Mouse (Mus musculus) embryonic stem cell, embryonic (primary cell): ENCODE measurements around the gene Icam1.

ENCODE experiments used
- CTCF ChIA-PET, 4 experiments: fragments of 300-600 bp in 2 of 4; fragments of 350-600 bp in 2 of 4; sonication (Branson Sonifier 250); formaldehyde crosslinking; loops; one replicate each; lab custom pipeline; 2022; ENCODE audit warnings: inconsistent platforms in 2 of 4; lab: Charles Lee
- POLR2A ChIA-PET, 4 experiments: fragments of 300-600 bp in 2 of 4; fragments of 350-600 bp in 2 of 4; sonication (Branson Sonifier 250); formaldehyde crosslinking; loops; one replicate each; lab custom pipeline; 2022; ENCODE audit warnings: antibody characterized with exemption in 4 of 4, inconsistent platforms in 1 of 4; lab: Charles Lee

Icam1 gene

DNA sequence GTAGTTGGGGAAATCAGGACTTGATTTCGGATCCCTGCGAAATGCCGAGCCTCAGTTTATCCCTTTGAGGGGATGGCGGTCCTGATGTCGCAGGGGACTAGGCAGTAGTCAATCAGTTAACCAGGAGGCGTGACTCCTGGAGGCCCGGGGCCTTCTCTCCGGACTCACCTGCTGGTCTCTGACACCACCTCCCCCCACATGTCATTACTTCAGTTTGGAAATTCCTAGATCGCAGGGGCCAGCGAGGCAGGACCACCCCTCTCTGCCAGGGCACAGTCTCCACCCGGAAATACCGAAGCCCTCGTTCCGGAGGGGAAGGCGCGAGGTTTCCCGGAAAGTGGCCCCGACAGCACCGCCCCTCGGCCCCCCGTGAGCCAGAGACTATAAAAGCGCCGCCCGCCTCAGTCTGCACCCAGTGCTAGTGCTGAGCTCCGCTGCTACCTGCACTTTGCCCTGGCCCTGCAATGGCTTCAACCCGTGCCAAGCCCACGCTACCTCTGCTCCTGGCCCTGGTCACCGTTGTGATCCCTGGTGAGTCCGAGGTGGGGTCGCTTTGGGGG is at the start of gene Icam1:
Gene Icam1, plus strand, starts transcription at position 415 of the 560 bp plus-strand sequence.
- ChIA-PET CTCF (interaction anchor here (0.5 to 2.2 kb wide), 8 partner anchors 14 to 205 kb away, joined by 3 to 20 read pairs (median 4); partner anchors contain the start of genes Icam4 (in 2 of the 4) and Eif3g (in 1 of the 4)), POLR2A (interaction anchor here (0.6 to 7.0 kb wide), 112 partner anchors 9 to 417 kb away, joined by 3 to 264 read pairs (median 5); partner anchors contain the start of genes Eif3g (in 4 of the 4), Mrpl4 (in 4 of the 4), Icam4 (in 3 of the 4) and Icam5 (in 3 of the 4))

DNA sequence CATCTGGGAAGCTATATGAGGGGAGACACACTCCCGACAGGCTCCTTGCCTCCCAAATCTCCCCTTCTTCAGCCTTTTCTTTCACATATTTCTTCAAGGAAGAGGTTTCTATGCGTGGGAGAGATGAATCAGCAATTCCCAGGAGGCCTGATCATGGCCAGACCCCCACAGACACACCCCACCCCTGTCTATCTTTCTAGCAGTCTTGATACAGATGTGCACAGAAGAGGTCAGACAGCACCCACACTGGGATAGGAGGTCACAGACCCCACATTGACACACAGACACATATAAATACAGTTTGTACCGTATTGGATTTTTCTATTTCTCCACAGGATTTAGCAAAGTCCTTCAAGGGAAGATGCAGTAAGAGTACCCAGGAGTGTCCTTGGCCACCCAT is 49.8 kb upstream of the Icam1 start:
- POLR2A ChIA-PET = interaction anchor here in 3 of 4 experiments (0.5 to 22.4 kb wide), 15 partner anchors 9 to 126 kb away, joined by 3 to 411 read pairs (median 11); partner anchors contain the start of genes Icam1 (in 2 of the 3), S1pr2 (in 2 of the 3), Gm38431 (in 1 of the 3) and Mrpl4 (in 1 of the 3)
- CTCF ChIA-PET = interaction anchor here in 1 of 4 experiments (1.1 kb wide), 1 partner anchor 33 kb away, joined by 4 read pairs; no protein-coding TSS in a partner anchor

DNA sequence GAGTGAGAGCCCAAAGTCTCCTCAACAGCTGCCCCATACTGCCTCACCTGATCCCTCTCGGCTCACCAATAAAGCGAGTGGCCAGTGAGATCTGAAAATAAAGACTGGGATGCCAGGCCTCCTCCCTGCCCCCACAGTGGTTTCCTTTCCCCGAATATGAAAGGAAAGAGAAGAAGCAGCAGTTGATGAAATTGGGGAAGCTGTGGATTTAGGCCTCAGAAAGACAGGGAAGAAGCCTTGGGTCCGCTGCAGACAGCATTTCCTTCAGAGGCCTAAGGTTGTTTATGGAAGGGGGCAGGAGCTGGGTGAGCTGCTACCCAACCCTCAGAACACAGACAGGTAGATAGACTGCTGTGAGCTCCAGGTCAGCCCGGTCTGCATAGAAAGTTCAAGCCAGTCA is 49.0 kb upstream of the Icam1 start:
- CTCF ChIA-PET = interaction anchor here in 2 of 4 experiments (1.1 to 1.8 kb wide), 3 partner anchors 32 to 69 kb away, joined by 3 to 4 read pairs (median 4); partner anchors contain the start of gene Eif3g (in 2 of the 2)
- POLR2A ChIA-PET = interaction anchor here (0.5 to 22.4 kb wide), 24 partner anchors 8 to 809 kb away, joined by 3 to 411 read pairs (median 7); partner anchors contain the start of genes S1pr2 (in 2 of the 4), Gm38431 (in 1 of the 4), Icam1 (in 1 of the 4) and Mrpl4 (in 1 of the 4)

DNA sequence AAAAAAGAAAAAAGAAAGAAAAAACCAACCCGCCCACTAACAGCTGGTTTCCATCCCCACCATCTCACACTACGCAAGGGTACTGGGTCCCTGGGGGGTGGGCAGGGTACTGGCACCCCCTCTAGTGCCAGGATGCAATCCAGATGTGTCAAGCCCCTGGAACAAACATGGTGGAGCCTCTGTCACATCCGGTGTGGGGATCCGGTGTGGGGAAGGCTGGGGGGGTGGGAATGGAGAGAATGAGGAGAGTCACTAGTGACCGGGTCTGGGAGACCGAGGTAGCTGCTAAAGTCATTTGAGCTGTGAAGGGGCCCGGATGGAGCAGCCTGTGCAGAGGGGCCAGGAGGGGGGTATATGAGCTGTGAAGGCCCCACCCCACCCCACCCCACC is 44.0 kb upstream of the Icam1 start:
- ChIA-PET CTCF (interaction anchor here in 3 of 4 experiments (0.5 to 1.8 kb wide), 8 partner anchors 12 to 201 kb away, joined by 3 to 6 read pairs (median 4); partner anchors contain the start of gene Eif3g (in 1 of the 3)), POLR2A (interaction anchor here in 3 of 4 experiments (0.7 to 22.4 kb wide), 29 partner anchors 11 to 121 kb away, joined by 3 to 411 read pairs (median 6); partner anchors contain the start of genes Gm38431 (in 2 of the 3), Icam1 (in 2 of the 3), Mrpl4 (in 2 of the 3) and Raver1 (in 2 of the 3))

DNA sequence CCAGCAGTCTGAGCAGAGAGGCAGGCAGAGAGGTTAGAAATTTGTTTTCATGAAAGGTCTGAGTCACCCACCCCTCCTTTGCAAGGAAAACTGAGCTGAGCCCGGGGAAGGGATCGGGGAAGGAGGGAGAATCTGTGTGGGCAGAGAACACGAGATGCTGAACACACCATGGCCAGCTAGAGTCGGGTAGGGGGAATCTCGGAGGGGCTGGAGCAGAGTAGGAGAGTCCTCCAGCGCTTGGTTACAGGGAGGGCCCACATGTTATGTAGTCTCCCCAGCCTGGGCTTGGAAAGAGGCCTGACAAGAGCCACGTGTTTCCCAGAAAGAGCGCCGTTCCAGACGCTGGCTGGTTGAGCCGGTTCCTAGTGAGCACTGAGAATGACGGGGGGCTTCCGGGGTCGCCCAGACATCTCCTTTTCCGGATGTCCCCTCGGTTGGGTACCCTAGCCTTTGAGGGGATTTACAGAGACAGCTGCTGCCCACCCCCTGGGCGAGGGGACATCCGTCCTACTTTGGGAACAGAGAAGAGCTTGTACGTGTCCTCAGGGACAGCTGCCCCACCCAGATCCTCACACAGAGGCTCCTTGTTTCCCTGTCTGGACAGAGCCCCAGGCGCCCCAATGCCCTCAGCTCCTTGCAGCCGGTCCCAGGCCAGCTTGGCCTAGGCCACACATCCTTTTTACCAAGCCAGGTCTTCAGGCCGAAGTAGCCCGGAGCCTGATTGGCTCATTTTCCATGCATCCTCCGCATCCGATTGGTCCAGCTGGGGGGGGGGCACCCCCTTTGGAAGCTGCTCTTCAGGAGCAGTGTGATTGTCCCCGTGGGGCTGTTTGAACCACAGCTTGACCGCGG is 43.4 kb upstream of the Icam1 start:
- ChIA-PET CTCF (interaction anchor here in 3 of 4 experiments (0.5 to 1.8 kb wide), 12 partner anchors 11 to 215 kb away, joined by 3 to 6 read pairs (median 4); partner anchors contain the start of gene Eif3g (in 2 of the 3)), POLR2A (interaction anchor here in 3 of 4 experiments (0.6 to 22.4 kb wide), 42 partner anchors 9 to 166 kb away, joined by 3 to 411 read pairs (median 4); partner anchors contain the start of genes Gm38431 (in 2 of the 3), Icam1 (in 2 of the 3), Mrpl4 (in 2 of the 3) and Raver1 (in 2 of the 3))

DNA sequence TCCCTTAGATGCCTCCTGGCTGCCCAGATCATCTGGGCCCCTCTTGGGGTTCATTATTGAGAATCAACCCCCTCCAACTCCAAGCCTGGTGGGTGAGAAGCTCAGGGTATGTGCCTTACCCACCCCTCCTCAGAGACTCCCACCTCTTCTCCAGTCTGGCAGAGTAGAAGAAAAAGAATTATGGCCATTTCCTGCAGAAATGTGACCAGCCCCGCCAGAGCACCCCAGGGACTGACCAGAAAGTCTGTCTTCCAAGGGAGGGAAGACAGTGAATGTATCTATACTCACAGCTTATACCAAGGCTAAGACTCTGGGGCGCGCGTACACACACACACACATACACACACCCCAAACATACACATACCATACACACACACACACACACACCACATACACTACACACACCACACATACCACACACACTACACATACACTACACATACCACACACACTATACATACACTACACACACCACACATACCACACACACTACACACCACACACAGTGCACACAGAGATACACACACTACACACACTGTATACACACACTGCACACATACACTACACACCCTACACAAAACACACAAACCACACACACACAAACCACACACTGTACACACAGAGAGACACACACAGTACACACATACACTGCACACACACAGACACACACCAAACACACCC is 42.6 kb upstream of the Icam1 start:
- CTCF ChIA-PET = interaction anchor here in 2 of 4 experiments (1.0 to 1.8 kb wide), 6 partner anchors 16 to 216 kb away, joined by 3 to 6 read pairs (median 4); partner anchors contain the start of gene Eif3g (in 2 of the 2)
- POLR2A ChIA-PET = interaction anchor here (0.6 to 22.4 kb wide), 38 partner anchors 9 to 165 kb away, joined by 3 to 411 read pairs (median 5); partner anchors contain the start of genes Icam1 (in 2 of the 4), Mrpl4 (in 2 of the 4), Eif3g (in 1 of the 4) and Gm38431 (in 1 of the 4)

DNA sequence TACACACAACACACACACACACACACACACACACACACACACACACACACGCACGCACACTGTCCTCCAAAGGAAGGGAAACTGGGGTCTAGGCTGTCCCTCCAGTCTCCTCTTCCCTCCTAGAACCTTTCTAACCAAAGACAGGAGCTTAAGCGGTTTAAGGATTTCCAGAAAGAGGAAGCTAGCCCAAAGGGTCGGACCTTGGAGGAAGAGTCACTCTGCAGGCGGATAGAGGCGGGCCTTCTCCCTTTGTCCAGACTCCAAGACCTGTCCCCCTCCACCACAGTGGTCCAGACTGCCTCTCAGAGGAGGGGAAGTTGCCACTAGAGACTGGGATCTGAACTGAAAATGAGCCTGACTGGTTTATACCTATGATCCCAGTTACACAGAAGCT is 42.1 kb upstream of the Icam1 start:
- CTCF ChIA-PET = no interaction called here
- POLR2A ChIA-PET = interaction anchor here (0.7 to 22.4 kb wide), 20 partner anchors 10 to 96 kb away, joined by 3 to 411 read pairs (median 13); partner anchors contain the start of genes Angptl6 (in 1 of the 4), Dnmt1 (in 1 of the 4), Eif3g (in 1 of the 4) and Icam1 (in 1 of the 4)

DNA sequence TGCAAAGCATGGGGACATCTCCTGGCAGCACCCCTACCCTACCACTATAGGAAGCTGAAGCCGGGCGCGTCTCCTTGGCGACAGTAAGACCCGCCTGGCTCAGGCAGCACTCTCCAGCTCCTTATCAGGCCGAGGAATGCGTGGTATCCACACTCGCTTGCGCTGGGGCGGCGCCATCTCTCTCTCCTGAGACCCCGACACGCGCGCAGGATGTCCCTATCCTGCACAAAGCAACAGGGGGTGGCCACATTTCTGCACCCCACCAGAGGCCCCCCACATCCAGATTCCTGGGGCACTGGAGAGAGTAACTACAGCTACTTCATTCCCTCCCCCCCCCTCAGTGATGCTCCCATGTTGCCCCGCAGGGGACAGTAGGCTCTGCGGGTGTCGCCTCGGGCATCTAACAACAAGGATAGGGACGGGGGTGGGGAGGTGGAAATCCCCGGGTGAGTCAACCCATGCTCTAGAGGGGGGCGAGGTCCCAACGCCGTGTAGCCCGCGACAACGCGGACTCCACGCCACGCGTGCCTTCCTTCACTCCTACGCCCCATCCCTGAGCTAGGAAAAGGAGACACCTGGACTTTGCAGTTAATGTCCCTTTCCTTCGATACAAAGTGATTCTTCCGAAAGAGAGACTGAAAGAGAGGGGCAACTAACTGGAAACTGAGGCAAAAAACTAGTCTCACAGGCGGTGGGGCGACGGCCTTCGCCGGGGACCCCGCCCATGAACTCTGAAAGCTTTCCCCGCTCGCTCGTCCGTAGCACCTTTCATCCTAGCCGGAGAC is 40.2 kb upstream of the Icam1 start:
- CTCF ChIA-PET = interaction anchor here in 2 of 4 experiments (0.6 to 2.1 kb wide), 12 partner anchors 10 to 245 kb away, joined by 3 to 11 read pairs (median 4); partner anchors contain the start of genes Dnmt1 (in 1 of the 2), Eif3g (in 1 of the 2) and Icam4 (in 1 of the 2)
- POLR2A ChIA-PET = interaction anchor here (0.6 to 22.4 kb wide), 72 partner anchors 9 to 1190 kb away, joined by 3 to 411 read pairs (median 4); partner anchors contain the start of genes Eif3g (in 3 of the 4), Gm38431 (in 3 of the 4), Icam1 (in 3 of the 4) and Mrpl4 (in 3 of the 4)

DNA sequence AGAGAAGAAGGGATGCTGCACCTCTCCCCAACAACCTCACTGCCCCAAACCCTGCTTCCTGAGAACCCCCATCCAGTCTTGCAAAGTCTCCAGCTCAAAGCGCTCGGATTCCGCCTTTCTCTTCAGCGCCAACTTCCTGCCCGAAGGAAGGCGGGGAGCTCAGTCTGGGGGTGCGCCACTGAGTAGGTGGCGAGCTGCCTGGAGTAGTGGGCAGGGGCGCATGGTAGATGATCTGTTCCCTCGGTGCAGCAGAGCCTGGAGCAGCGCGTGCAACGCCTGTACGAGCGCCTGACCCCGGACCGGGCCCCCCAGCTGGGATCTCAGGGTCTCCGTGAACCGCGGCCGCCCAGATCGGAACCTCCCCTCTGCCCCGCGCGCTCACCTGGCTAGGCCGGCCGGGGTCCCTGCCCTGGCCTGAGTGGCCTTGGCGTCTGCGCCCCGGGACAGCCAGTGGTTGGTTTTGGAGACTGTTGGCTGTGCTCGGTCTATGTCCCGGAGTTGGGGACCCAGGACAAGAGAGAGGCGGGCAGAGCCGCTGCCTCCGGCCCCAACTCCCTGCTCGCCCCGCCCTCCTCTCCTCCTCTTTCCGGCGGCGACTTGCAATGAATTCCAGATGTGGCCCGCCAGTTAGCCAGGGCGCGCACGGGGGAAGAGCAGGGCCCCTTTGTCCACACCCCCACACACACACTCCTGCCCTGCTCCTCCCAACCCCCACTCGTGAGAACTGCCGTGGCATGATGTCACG is 39.4 kb upstream of the Icam1 start, which contains the start of gene S1pr2:
Gene S1pr2, minus strand, starts transcription at position 566 of the 745 bp plus-strand sequence.
- POLR2A ChIA-PET = interaction anchor here (0.6 to 22.4 kb wide), 51 partner anchors 9 to 340 kb away, joined by 3 to 411 read pairs (median 5); partner anchors contain the start of genes Gm38431 (in 3 of the 4), Icam1 (in 3 of the 4), Mrpl4 (in 3 of the 4) and Raver1 (in 3 of the 4)
- CTCF ChIA-PET = interaction anchor here in 2 of 4 experiments (0.7 to 2.1 kb wide), 9 partner anchors 9 to 88 kb away, joined by 3 to 11 read pairs (median 4); partner anchors contain the start of genes Dnmt1 (in 1 of the 2), Eif3g (in 1 of the 2) and Icam4 (in 1 of the 2)

DNA sequence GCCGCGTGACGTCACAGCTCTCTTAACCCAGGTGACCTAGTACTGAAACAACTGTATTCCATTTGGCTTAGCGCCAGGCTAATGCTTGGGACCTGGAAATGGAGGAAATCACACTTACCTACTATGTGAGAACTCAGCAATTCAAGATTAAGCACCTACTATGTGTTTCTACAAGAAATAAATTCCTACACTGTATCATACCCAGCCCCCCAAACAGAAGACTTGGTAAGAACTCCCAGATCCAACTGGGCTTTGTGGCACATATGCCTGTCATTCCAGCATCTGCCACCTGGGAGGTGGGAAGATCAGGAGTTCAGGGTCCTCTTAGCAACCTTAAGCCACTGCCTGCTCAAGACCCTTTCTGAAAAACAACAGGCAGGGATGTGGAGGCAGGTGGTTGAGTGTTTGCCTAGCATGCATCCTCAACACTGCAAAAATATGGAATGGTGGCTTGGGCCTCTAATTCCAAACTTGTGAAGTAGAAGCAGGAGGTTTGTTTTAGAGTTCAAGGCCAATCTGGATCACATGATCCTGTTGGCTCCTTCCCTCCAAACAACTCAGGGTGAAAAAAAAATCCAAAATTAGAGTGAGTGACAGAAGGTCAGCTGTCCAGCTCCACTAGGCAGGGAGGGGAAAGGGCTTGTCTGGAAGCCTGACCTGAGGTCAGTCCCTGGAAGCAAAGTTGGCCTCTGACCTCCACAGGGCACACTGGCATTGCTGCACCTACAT is 38.7 kb upstream of the Icam1 start:
- ChIA-PET POLR2A (interaction anchor here in 3 of 4 experiments (0.8 to 22.4 kb wide), 27 partner anchors 12 to 314 kb away, joined by 3 to 411 read pairs (median 8); partner anchors contain the start of genes Mrpl4 (in 3 of the 3), Gm38431 (in 2 of the 3), Icam1 (in 2 of the 3) and Raver1 (in 2 of the 3)), CTCF (interaction anchor here in 2 of 4 experiments (0.7 to 1.4 kb wide), 5 partner anchors 18 to 88 kb away, joined by 3 to 11 read pairs (median 3); partner anchors contain the start of genes Dnmt1 (in 1 of the 2), Eif3g (in 1 of the 2) and Icam4 (in 1 of the 2))

DNA sequence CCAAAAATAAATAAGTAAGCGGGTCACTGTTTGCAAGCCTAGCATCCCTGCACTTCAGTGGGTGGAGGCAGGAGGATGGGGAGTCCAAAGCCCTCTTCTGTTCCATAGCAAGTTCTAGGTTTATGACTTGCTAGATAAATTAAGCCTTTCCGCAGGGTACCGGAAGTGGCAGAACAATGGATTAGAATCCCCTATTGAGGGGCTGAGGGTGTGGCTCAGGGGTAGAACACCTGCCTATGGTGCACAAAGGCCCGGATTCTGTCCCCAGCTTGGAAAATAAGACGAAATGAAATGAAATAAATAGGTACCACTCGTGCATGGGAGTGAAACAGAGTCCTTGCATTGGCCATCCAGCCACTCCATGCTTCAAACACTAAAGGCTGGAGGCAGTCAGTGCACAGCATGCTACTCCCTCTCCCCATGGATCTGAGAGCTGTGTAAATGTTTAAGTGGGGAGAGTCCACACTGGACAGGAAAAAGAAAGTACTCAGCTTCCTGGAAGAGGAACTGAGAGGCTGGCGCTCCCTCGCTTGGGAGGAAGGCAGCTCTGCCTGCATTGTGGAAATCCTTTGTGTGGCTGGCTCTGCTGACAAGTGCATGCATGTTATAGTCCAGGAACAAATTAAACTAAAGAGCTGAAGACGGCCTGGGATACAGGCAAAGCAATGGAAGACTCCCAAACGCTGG is 37.2 kb upstream of the Icam1 start:
- CTCF ChIA-PET = interaction anchor here in 3 of 4 experiments (0.6 to 1.6 kb wide), 13 partner anchors 17 to 368 kb away, joined by 3 to 6 read pairs (median 3); partner anchors contain the start of genes Eif3g (in 1 of the 3), Pin1 (in 1 of the 3) and Ubl5 (in 1 of the 3)

DNA sequence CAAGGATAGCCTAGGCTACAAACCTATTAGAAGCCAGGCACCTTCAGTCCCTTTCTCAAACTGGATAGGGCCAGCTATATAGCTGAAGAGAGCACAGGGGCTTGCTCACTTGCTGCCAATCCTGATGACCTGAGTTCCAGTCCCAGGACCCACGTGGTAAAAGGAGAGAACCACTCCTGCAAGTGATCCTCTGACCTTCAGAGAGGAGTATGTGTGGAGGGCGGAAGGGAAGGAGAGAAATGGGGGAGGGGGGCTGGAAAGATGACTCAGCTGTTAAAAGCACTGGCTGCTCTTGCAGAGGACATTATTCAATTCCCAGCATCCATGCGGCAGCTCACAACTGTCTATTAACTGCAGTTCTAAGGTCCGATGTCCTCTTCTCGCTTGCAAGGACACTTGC is 36.6 kb upstream of the Icam1 start:
- ChIA-PET POLR2A (interaction anchor here (0.6 to 22.4 kb wide), 74 partner anchors 8 to 458 kb away, joined by 3 to 411 read pairs (median 5); partner anchors contain the start of genes Icam1 (in 3 of the 4), Mrpl4 (in 3 of the 4), Dnmt1 (in 2 of the 4) and Eif3g (in 2 of the 4)), CTCF (interaction anchor here in 3 of 4 experiments (0.6 to 1.6 kb wide), 14 partner anchors 16 to 369 kb away, joined by 3 to 6 read pairs (median 3); partner anchors contain the start of genes Eif3g (in 1 of the 3), Pin1 (in 1 of the 3) and Ubl5 (in 1 of the 3))

More for the DNA sequence above, 37.2 kb upstream of the Icam1 start:
- POLR2A ChIA-PET = interaction anchor here (0.5 to 22.4 kb wide), 76 partner anchors 8 to 458 kb away, joined by 3 to 411 read pairs (median 5); partner anchors contain the start of genes Eif3g (in 3 of the 4), Icam1 (in 3 of the 4), Mrpl4 (in 3 of the 4) and Dnmt1 (in 2 of the 4)
